Mouse (Mus musculus) right cerebral cortex, postnatal 10 days (tissue): ENCODE measurements around the gene Dlg4.

ENCODE experiments used
- DNase-seq, 2 experiments: peaks; one replicate each; pipeline ENCODE4 v3.0.0; 2021; ENCODE audit warnings: low spot score in 2 of 2

The Dlg4 gene

GRCm38 (mm10) chr11:70019495-70020021 is 2.8 kb downstream of the Dlg4 start:
- DNase-seq = no peak

DNA sequence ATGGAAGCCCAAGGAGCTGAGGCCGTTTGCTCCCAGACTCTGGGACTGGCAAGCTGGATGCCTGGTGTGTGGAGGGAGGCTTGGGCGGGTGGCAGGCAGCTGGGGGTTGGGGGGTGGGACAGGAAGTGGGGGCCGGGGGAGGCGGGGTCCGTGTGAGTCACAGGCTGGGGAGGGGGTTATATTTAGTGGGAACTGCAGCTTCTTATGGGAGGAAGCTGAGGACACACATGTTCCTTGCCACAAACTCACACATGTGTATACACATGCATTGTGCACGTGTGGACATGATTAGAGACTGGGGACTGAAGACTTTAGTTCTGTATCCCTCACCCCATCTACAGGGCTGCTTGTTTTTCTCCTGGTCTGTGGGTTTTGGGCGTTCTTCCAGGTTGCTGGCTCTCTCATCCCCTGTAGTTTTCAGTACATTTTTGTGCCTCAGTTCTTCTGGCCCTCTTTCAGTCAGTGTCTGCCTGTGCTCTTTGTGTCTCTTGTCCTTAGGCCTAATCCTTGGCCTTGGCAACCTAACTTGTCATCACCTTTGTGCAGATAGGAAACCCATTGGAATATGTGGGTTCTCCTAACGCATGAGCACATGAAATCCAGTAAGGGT is 3.4 kb downstream of the Dlg4 start:
- DNase-seq = peak; percentile 71 to 76

DNA sequence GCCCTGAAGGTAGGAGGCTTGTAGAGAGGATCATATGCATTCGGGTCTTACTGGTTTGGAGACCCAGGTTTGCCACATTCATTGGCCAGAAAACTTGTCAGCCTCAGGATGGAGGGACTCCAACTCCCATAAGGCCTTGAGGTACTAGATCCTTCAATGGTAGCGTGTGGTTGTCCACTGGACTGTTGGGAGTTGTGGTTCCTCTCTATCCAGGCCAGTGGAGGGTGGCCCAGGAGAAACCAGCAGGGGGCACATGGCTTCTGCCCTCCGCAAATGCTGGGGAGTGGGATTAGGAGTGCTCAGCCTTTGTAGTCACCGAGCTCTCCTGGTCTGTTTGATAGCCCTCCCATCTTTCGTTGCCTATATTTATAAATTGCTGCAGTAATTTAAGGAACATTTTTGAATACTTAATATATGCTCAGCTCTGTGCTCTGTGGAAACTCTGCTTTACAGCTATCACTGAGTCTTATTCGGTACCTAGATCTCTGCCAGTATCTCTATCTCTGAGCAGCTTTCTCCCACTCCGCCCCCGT is 4.1 kb downstream of the Dlg4 start:
- peak; percentile 83 to 90 for DNase-seq

DNA sequence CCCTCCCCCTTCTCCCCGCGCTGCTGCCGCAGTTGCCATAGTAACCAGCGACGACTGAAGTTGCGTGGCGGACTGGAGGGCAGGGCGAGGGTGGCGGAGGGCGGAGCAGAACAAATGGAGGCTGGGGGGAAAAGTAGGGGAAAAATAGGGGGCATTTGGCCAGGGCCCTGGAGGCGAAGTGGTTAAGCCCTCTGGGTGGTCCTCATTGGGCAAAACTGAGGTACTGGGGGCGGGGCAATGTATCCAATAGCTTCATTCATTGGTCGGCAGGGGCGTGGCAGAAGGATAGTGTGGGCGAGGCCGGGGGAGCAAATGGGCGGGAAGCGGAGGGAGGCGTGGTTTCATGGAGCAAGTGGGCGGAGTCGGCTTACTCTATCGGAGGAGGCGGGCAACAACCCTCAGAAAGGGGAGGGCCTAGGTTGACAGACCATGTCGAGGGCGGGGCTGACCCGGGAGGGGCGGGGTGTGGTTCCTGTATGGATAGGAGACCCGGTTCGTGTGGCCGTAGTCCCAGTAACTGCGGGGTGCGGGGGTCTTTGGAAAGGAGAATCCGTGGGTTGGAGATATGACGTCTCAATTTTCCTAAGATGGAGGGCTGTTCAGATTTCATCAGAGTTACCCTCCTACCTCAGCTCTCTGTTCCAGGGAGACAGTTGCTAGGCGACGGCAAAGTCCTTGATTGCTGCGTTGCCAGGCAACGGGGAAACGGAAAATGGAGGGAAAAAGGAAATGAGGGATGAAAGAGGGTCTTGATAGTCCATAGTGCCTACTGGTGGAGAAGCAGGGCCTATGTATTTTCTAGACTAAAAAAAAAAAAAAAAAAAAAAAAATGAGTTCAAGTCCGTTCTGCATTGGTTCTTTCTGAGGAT is 4.8 kb downstream of the Dlg4 start:
- DNase-seq = peak; percentile 99

DNA sequence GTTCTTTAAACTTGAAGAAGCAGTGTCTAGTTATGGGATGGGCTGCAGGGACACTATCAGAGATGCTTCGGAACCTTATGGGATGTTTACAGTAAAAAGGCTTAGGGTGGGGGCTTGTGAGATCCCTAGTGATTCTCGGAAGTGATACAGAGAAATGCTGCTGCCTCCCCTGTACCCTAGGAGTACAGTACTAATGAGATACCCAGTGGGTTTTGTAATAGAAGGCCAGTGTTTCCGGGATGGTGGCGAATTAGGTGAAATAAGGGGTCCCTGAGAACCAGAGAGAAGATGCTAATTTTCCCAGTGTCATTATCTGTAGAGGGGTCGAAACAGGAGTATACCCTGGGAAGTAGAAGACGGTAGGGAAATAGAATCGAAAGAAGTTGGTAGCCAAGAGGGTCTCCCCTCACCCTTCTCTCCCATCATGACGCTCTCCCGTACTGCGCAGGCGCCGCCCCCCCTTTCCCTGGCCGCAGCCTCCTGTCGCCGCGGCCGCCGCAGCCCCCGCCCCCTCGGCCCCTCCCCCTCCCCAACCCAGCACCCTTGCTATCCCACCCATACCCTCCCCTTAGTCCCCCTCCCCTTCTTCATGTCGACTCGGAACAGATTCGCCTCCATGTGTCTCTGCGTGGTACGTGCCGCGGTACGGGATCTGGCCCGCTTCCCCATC is 6.9 kb downstream of the Dlg4 start:
- peak in 1 of 2 experiments; percentile 69 for DNase-seq

DNA sequence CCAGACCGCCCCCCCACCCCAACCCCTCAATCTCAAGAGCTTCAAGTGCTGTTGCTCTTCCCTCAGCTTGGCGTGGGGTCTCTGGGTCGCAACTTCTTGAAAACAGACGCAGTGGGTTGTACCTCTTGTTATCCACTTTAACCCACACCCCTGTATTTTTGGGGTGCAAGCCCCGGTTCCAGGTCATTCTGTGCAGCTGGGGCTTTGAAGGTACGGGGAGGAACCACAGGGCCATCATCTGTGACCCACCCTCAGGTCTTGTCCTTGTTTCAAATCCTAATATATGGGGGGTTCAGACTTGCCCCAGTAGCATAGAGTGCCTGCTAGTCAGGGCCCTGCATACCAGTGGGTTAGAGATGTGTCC is 7.4 kb downstream of the Dlg4 start:
- DNase-seq = no peak

DNA sequence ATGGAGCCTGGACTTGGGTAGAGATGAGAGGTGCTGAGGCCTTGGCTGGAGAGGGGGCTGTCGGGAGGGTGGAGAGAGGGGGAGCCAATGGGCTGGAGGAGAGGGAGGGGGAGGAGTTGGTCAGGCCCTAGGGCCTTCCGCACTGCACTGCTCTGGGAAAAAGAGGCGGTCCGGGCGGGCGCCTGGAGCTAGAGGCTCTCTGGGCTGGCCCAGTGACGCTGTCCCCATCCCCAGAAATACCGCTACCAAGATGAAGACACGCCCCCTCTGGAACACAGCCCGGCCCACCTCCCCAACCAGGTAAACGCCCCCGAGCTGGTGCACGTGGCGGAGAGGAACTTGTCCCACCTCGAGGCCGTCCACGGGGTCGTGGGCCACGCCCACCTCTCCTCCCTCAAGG is 9.9 kb downstream of the Dlg4 start:
- peak; percentile 63 to 74 for DNase-seq

DNA sequence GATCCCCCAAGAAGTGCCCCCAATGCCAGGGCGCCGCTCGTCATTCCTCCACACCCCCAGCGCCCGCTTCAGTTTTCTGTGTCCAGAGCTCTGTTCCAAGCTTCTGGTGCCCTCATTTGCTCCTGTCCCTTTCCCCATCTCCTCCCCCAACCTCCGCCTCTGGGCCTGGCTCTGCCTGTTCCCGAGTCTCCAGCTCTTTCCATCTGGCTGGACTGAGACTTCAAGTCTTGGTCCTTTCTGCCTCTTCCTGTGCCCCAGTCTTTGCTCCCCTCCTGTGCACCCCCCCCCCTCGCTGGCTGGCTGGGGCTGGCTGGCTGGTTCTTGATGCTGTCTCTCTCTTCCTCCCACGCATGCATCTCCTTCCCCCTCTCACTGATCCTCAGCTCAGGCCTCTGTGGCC is 10.7 kb downstream of the Dlg4 start:
- peak; percentile 63 to 72 for DNase-seq

GRCm38 (mm10) chr11:70028401-70029129 is 11.8 kb downstream of the Dlg4 start:
- no peak for DNase-seq

GRCm38 (mm10) chr11:70029130-70029801 is 12.5 kb downstream of the Dlg4 start:
- peak; percentile 95 to 98 for DNase-seq

DNA sequence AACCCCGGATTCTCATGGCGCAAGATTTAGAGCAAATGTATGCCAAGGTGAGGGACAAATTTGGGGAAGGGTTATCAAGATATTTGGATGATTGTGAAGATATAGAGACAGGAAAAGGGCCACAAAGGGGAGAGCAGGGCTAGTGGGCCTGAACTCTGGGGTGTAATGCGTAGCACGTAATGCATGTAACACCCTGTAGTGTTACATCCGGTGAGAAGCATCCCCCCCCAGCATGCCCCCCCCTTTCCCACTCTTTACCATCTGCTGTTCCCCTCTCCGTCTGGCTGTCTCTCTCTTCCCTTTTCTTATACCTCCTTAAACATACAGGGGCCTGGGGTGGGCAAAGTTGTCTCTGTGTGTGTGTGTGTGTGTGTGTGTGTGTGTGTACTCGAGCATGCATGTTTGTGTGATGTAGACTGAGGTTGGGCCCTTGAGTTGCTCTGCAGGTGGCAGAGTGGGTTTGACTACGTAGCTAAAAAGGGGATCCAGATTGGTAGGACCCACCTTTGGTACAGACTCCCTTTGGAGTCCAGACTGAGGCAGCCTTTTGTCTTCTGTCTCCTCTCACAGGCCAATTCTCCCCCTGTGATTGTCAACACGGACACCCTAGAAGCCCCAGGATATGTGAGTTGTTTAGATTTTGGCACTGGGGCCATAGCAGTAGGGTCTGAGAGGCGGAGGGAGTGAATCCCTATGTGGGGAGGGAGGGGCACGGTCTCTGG is 13.2 kb downstream of the Dlg4 start:
- DNase-seq = no peak

GRCm38 (mm10) chr11:70030651-70031320 is 14.0 kb downstream of the Dlg4 start:
- DNase-seq = no peak

DNA sequence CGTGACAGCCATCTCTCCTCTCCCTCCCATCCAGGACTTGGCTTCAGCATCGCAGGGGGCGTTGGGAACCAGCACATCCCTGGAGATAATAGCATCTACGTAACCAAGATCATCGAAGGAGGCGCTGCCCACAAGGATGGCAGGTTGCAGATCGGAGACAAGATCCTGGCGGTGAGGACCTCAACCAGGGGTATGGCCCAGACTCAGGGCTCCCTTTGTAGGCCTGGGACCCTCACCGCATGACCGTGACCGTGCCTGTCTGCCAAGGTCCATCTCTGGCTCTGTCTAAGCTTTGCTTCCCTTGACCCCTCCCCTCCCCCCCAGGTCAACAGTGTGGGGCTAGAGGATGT is 14.6 kb downstream of the Dlg4 start:
- no peak for DNase-seq

DNA sequence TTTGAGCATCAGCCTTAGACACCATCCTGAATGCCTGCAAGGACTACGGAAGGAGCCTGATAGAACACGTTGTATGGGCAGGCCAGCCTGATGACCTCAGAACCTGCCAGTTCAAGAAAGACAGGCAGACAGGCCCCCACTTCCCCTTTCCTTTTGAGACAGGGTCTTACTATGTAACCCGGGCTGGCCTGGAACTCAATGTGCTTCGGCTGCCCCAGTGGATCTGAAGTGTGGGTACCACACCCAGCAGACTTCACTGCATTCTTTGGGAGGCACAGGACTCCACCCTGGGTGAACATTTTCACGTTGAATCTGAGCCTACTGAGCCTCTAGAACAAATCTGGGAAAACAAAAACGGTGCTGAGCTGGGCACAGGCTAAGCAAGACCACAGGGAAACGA is 21.4 kb downstream of the Dlg4 start:
- DNase-seq = no peak

DNA sequence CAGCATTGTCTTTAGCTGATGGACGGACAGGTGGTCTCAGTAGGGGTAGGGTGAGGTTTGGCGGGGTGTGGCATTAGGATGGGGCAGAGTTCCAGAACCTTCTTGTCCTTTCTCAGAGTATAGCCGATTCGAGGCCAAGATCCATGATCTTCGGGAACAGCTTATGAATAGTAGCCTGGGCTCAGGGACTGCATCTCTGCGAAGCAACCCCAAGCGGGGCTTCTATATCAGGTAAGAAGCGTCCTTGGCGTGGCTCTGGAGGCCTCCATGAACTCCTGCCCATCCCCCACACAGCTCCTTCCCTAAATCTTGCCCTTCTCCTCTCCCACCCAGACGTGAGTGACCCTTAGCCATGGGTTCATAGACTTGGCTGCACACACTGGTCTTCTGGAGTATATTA is 22.9 kb downstream of the Dlg4 start:
- no peak for DNase-seq

GRCm38 (mm10) chr11:70040184-70040583 is 23.4 kb downstream of the Dlg4 start:
- peak in 1 of 2 experiments; percentile 71 for DNase-seq

GRCm38 (mm10) chr11:70042309-70043085 is 25.8 kb downstream of the Dlg4 start:
- DNase-seq = peak in 1 of 2 experiments; percentile 22

DNA sequence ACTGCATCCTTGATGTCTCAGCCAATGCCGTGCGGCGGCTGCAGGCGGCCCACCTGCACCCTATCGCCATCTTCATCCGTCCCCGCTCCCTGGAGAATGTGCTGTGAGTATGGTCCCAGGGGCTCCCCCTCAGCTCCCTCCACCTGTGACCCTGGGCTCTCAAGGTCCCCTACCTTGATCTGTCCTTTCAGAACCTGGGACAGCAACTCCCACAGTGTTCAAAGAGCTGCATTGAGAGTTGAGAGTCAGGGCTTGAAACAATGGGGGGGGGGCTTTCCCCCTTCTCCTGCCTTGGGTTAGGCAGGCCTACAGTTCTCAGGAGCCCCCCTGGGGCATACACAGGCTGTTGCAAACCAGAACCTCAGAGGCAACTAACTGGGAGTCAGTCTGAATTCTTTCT is 26.9 kb downstream of the Dlg4 start:
- DNase-seq = peak in 1 of 2 experiments; percentile 24

- peak in 1 of 2 experiments; percentile 28 for DNase-seq
These were observed 28.7 kb downstream of the Dlg4 start for GRCm38 (mm10) chr11:70045435-70045834.
